Mouse (Mus musculus): ENCODE measurements around the gene B130006D01Rik. TPM values are rescaled to one million over a fixed set of nuclear protein-coding genes. Genes with fewer than 3 reads are reported as not detected.
"Not testable (repeated sequence)": the region's sequence is repeated elsewhere in the genome, so short reads cannot be mapped to it uniquely, and the experiment has no call there.

The B130006D01Rik gene
- polyA plus RNA-seq, 1 experiment from 2014 or later = 1.0 TPM

DNA sequence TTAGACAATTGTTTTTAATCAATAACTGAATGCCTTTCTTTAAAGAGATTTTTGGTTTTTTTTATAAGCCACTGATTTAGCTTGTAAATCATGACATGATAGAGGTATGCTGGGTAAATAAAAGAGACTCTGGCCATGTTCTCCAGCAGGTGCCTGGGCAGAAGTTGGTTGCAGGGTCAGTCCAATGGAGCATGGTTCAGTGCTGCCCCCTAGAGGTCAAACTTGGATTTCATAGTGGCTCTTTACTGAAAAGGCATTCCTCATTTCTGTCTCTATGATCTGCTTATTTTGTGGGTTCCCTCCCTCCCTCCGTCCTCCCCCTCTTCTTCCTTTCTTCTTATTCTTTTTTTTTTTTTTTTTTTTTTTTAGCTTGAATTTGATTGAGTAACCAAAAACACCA, 27.6 kb downstream of the B130006D01Rik start:
- H3K27ac ChIP-seq = no peak overlapping the region
- 0% methylated on average over 1 of the region's 1 CpGs for WGBS
- no peaks in the 10 kb centered on the region for H3K9me3 ChIP-seq
- H3K4me1 ChIP-seq = no peaks in the 10 kb centered on the region
- H3K9ac ChIP-seq = no peak overlapping the region
- H3K36me3 ChIP-seq = peaks cover 28% of the 10 kb centered on the region
- H3K4me2 ChIP-seq = no peak overlapping the region
- H3K4me3 ChIP-seq (replicated peaks) = no peak overlapping the region
- ATAC-seq (ENCODE audit: insufficient read depth, low FRiP score, low read depth) = peak; percentile 43; the same call in 1 of the 2 replicates
- H3K27me3 ChIP-seq (replicated peaks) = no peaks in the 10 kb centered on the region

DNA sequence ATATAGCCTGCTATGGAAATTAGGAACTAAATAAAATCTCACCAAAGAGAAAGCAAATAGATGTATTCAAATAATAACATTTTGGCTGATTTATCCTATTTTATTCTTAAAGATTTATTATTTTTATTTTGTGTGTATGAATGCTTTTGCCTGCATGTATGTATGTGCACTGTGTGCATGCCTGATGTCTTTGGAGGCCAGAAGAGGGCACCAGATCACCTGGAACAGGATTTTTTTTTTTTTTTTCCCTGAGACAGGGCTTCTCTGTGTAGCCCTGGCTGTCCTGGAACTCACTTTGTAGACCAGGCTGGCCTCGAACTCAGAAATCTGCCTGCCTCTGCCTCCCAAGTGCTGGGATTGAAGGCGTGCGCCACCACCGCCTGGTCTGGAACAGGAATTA, 31.8 kb downstream of the B130006D01Rik start:
- H3K27ac ChIP-seq; H3K9me3 ChIP-seq; H3K4me3 ChIP-seq (replicated peaks); H3K9ac ChIP-seq; H3K27me3 ChIP-seq (replicated peaks); H3K4me1 ChIP-seq; H3K4me2 ChIP-seq; ATAC-seq (ENCODE audit: insufficient read depth, low FRiP score, low read depth): not testable (repeated sequence)
- H3K36me3 ChIP-seq = peaks cover 24% of the 10 kb centered on the region
- 90% methylated on average over 4 of the region's 4 CpGs for WGBS

DNA sequence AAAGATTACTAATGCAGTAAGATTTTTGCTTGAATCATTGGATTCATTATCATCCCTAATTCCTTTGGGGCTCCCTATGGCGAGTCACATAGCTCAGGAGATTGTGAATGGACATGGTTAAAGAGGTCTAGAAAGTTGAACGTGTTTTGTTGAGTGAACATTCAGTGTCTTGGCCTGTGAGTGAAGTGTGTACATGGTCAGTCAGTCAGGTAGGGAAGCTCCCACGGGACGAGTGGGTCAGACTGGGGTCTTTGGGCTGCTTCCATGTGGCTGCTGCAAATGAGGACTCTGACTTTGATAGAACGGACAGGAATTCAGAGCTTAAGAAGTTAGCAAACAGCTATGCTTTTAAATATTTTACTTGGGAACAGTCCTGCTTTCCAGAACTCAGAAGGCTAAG, 37.1 kb downstream of the B130006D01Rik start:
- Histone ChIP-seq H3K4me2 (no peak overlapping the region), H3K27me3 (replicated peaks) (no peaks in the 10 kb centered on the region), H3K36me3 (peaks cover 14% of the 10 kb centered on the region; the same call in 1 of the 2 replicates), H3K4me1 (no peaks in the 10 kb centered on the region), H3K4me3 (replicated peaks) (no peak overlapping the region), H3K27ac (no peak overlapping the region), H3K9ac (no peak overlapping the region), H3K9me3 (no peaks in the 10 kb centered on the region)
- no peak for ATAC-seq (ENCODE audit: insufficient read depth, low FRiP score, low read depth)
- 86% methylated on average over 5 of the region's 5 CpGs for WGBS

DNA sequence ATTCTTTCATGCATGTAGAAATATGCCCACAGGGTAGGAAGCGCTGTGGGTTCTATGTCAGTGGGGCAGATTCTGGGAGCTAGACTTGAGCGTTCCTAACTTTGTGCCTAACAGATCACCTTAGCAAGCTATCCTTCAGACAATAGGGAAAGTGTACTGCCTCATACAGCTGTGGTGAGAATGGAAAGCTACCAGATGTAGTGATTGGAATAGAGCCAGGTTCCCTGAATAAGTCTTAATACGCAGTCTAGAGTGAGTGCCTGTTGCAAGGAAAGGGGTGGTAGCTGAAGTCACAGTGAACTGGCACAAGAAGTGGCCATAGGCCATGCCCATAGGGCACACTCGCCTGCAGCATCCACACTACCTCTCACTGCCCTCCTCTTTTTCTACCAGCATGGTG, 39.6 kb downstream of the B130006D01Rik start:
- WGBS = 76% methylated on average over 4 of the region's 4 CpGs
- no peak overlapping the region for H3K4me2 ChIP-seq
- H3K4me3 ChIP-seq (replicated peaks) = no peak overlapping the region
- no peak for ATAC-seq (ENCODE audit: insufficient read depth, low FRiP score, low read depth)
- no peak overlapping the region for H3K27ac ChIP-seq
- H3K9me3 ChIP-seq = no peaks in the 10 kb centered on the region
- no peak overlapping the region for H3K9ac ChIP-seq
- no peaks in the 10 kb centered on the region for H3K27me3 ChIP-seq (replicated peaks)
- H3K36me3 ChIP-seq = peaks cover 14% of the 10 kb centered on the region; the same call in 1 of the 2 replicates
- no peaks in the 10 kb centered on the region for H3K4me1 ChIP-seq

DNA sequence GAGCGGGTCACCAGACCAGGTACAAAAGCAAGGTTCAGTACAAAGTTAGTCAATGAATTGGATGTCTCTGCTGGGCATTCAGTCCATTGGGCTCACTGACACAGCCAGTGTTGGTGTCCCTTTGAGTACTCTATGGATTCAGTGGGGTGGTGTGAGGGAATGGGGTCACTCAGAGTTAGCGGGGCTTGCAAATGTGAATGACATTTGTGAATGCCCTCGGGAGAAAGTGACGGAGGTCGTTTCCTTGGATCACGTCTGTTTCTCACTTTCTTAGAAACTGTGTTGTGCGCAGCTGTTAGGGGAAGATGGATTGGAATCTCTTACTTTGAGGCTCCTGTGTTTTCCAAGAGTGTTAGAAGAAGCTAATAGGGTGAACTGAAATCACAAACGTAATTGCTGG, 41.4 kb downstream of the B130006D01Rik start:
- 76% methylated on average over 8 of the region's 8 CpGs for WGBS
- H3K4me2 ChIP-seq = no peak overlapping the region
- no peaks in the 10 kb centered on the region for H3K27me3 ChIP-seq (replicated peaks)
- no peak overlapping the region for H3K27ac ChIP-seq
- no peak overlapping the region for H3K4me3 ChIP-seq (replicated peaks)
- peaks cover 14% of the 10 kb centered on the region; the same call in 1 of the 2 replicates for H3K36me3 ChIP-seq
- no peak overlapping the region for H3K9ac ChIP-seq
- no peaks in the 10 kb centered on the region for H3K4me1 ChIP-seq
- no peaks in the 10 kb centered on the region for H3K9me3 ChIP-seq
- no peak for ATAC-seq (ENCODE audit: insufficient read depth, low FRiP score, low read depth)

- H3K27ac ChIP-seq = no peak overlapping the region
- WGBS = 72% methylated on average over 10 of the region's 10 CpGs
- peaks cover 14% of the 10 kb centered on the region; the same call in 1 of the 2 replicates for H3K36me3 ChIP-seq
- H3K27me3 ChIP-seq (replicated peaks) = no peaks in the 10 kb centered on the region
- no peak for ATAC-seq (ENCODE audit: insufficient read depth, low FRiP score, low read depth)
- H3K9ac ChIP-seq = no peak overlapping the region
- H3K4me2 ChIP-seq = no peak overlapping the region
- no peak overlapping the region for H3K4me3 ChIP-seq (replicated peaks)
- no peaks in the 10 kb centered on the region for H3K9me3 ChIP-seq
- no peaks in the 10 kb centered on the region for H3K4me1 ChIP-seq
These were observed 41.9 kb downstream of the B130006D01Rik start for GRCm38 (mm10) chr11:95765334-95765733.

DNA sequence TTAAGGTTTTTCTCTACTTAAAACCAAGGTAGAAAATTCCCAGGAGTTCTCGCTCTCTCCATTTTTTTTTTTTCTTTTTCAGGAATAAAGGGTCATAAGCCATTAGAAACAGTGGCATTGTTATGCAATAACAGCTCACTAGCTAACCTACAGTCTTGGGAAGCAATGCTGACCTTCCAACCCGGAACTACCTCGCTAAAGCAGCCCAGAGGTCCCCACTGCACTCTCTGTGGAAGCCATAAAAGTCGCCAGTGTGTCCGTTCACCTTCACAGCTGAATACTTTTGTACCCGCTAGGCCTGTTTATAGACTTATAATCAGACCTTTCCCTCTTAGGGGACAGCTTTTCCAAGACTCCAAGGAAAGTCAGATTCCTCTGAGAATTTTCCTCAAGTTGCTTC, 44.9 kb downstream of the B130006D01Rik start:
- no peak for ATAC-seq (ENCODE audit: insufficient read depth, low FRiP score, low read depth)
- WGBS = 83% methylated on average over 6 of the region's 6 CpGs
- Histone ChIP-seq H3K27ac (no peak overlapping the region), H3K36me3 (peaks cover 12% of the 10 kb centered on the region; the same call in 1 of the 2 replicates), H3K4me3 (replicated peaks) (no peak overlapping the region), H3K9ac (no peak overlapping the region), H3K4me2 (no peak overlapping the region), H3K9me3 (no peaks in the 10 kb centered on the region), H3K27me3 (replicated peaks) (no peaks in the 10 kb centered on the region), H3K4me1 (0 out of 2 replicates have a peak, but pooled peaks cover 7% of the 10 kb centered on the region)

- H3K27me3 ChIP-seq (replicated peaks) = no peaks in the 10 kb centered on the region
- H3K36me3 ChIP-seq = peaks cover 4% of the 10 kb centered on the region; the same call in 1 of the 2 replicates
- 0 out of 2 replicates have a peak, but pooled peaks cover 7% of the 10 kb centered on the region for H3K4me1 ChIP-seq
- no peak for ATAC-seq (ENCODE audit: insufficient read depth, low FRiP score, low read depth)
- H3K4me3 ChIP-seq (replicated peaks) = no peak overlapping the region
- H3K9ac ChIP-seq = no peak overlapping the region
- 86% methylated on average over 10 of the region's 10 CpGs for WGBS
- H3K4me2 ChIP-seq = no peak overlapping the region
- no peaks in the 10 kb centered on the region for H3K9me3 ChIP-seq
- H3K27ac ChIP-seq = no peak overlapping the region
These were observed 45.8 kb downstream of the B130006D01Rik start for GRCm38 (mm10) chr11:95769208-95769607.

DNA sequence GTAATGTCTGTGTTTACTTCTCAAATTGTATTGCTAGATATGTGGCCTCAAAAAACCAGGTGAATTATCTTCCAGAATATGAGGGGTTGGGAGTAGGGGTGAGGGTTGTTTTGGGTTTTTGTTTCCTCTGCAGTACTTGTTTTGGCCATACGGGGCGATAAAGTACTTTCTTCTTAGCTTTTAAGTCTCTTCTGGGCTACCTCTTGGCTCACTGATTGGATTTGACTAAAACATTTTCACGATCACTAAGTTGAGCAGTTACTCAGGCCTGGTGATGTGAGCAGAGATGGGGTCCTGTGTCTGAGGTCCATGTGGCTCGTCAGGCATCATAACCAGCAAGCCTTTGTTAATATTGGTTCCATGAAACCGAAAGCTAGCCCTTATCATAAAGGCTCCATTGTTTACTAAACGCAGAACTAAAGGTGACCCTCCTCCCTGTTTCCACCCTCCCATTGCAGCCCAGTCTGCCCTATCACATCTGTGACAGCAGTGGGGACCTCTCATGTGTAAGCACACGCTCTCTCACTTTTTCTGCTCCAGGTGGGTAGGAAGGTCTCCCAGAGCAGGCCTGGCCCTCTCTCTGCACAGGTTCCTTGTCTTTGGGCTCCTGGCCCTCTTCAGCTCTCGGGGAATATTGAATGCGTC, 47.5 kb downstream of the B130006D01Rik start:
- Histone ChIP-seq H3K27ac (no peak overlapping the region), H3K4me1 (0 out of 2 replicates have a peak, but pooled peaks cover 7% of the 10 kb centered on the region), H3K36me3 (no peaks in the 10 kb centered on the region), H3K4me2 (no peak overlapping the region), H3K4me3 (replicated peaks) (no peak overlapping the region), H3K27me3 (replicated peaks) (no peaks in the 10 kb centered on the region), H3K9ac (no peak overlapping the region), H3K9me3 (no peaks in the 10 kb centered on the region)
- WGBS = 52% methylated on average over 9 of the region's 9 CpGs
- no peak for ATAC-seq (ENCODE audit: insufficient read depth, low FRiP score, low read depth)

GRCm38 (mm10) chr11:95771665-95772064, 48.3 kb downstream of the B130006D01Rik start:
- H3K9me3 ChIP-seq = no peaks in the 10 kb centered on the region
- ATAC-seq (ENCODE audit: insufficient read depth, low FRiP score, low read depth) = no peak
- H3K9ac ChIP-seq = no peak overlapping the region
- H3K27me3 ChIP-seq (replicated peaks) = no peaks in the 10 kb centered on the region
- H3K36me3 ChIP-seq = no peaks in the 10 kb centered on the region
- no peak overlapping the region for H3K27ac ChIP-seq
- H3K4me2 ChIP-seq = no peak overlapping the region
- H3K4me1 ChIP-seq = 0 out of 2 replicates have a peak, but pooled peaks cover 7% of the 10 kb centered on the region
- WGBS = 86% methylated on average over 8 of the region's 8 CpGs
- H3K4me3 ChIP-seq (replicated peaks) = no peak overlapping the region

DNA sequence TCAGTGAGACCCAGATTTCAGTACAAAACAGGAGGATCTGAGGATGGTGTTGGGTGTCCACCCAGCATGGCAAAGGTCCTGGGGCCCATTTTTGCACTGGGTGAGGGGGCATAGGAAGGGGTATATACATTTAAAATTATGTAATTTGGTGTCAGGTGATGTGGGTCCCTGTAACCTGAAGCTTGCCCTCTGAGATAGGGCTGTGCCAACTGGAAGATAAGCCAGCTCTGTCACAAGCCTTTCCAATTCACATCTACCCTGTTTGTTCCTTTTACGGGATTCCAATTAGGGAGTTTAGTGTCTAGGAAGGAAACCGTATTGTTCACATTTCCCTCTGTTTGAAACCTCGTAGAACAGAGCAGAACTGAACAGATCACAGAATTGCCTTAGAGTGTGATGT, 49.9 kb downstream of the B130006D01Rik start:
- no peak overlapping the region for H3K27ac ChIP-seq
- H3K36me3 ChIP-seq = no peaks in the 10 kb centered on the region
- no peak overlapping the region for H3K4me2 ChIP-seq
- ATAC-seq (ENCODE audit: insufficient read depth, low FRiP score, low read depth) = no peak
- H3K27me3 ChIP-seq (replicated peaks) = no peaks in the 10 kb centered on the region
- H3K9me3 ChIP-seq = no peaks in the 10 kb centered on the region
- H3K4me3 ChIP-seq (replicated peaks) = no peak overlapping the region
- H3K4me1 ChIP-seq = 0 out of 2 replicates have a peak, but pooled peaks cover 7% of the 10 kb centered on the region
- 84% methylated on average over 3 of the region's 3 CpGs for WGBS
- H3K9ac ChIP-seq = no peak overlapping the region

All from stomach, embryonic 15.5 days (tissue).